Mouse (Mus musculus): ENCODE data around the gene Pla2g6.

DNA sequence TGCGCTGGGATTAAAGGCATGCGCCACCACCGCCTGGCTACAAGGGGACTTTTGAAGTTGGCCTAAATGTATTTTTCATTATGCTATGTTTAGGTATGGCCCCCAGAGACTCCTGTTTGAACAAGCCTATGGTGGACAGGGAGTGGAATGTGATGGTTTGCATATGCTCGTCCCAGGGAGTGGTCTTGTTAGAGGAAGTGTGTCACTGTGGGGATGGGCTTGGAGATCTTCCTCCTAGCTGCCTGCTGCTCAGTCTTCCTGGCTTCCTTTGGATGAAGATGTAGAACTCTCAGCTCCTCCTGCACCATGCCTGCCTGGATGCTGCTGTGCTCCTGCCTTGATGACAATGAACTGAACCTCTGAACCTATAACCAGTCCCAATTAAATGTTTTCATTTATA is 2.3 kb upstream of the Pla2g6 start:
- TF ChIP-seq GATA1 (IDR thresholded peaks at IDR 0.05; ENCODE audit: borderline replicate concordance, low read length) (no peak), FLI1 (IDR thresholded peaks at IDR 0.05; ENCODE audit: low read length) (no peak)

All from megakaryocyte, embryonic 14.5 days (primary cell).